Comparison of ENCODE assay signal across 12 mouse cellular contexts in genomic region chr13:98534913-98535262, GRCm38 (mm10). TPM values are rescaled to one million over a fixed set of nuclear protein-coding genes. Genes with fewer than 3 reads are reported as not detected.
A peak's percentile ranks its signal among the peaks of the same experiment; 100 is the strongest.
DNase-seq lines count a peak whose midpoint lies in the region; ATAC-seq and TF ChIP-seq lines count a peak whose summit lies in the region.
"Had no signal": no experiment of that assay in that cellular context is flagged by ENCODE, and none has a peak within 500 bp of the region (broad histone marks: within the 10 kb centered on the region; RNA-seq: fewer than 3 reads in every experiment).

No protein-coding gene starts in this region.

- TF ChIP-seq CTCF in kidney, postnatal 0 days (IDR thresholded peaks at IDR 0.05; ENCODE audit: low read depth): no peak; the same call in 1 of the 2 replicates

- no peak overlapping the region for H3K4me3 ChIP-seq in kidney, postnatal 0 days (replicated peaks; ENCODE audit: low read depth, low read length)
- no peak overlapping the region for H3K4me3 ChIP-seq in intestine, embryonic 16.5 days (ENCODE audit: low read length)
- H3K4me3 ChIP-seq in neural tube, embryonic 15.5 days (replicated peaks): no peak overlapping the region
- H3K4me3 ChIP-seq: erythroblast, embryonic 14.5 days had no signal

- no peak overlapping the region for H3K9ac ChIP-seq in kidney, postnatal 0 days (ENCODE audit: low read depth, low read length)
- H3K9ac ChIP-seq in intestine, embryonic 16.5 days (ENCODE audit: low read depth, low read length): no peak overlapping the region
- no peak overlapping the region for H3K9ac ChIP-seq in neural tube, embryonic 15.5 days (replicated peaks)

- H3K27ac ChIP-seq in kidney, postnatal 0 days: peak overlapping the region; percentile 40; the same call in 1 of the 2 replicates
- no peak overlapping the region for H3K27ac ChIP-seq in intestine, embryonic 16.5 days (ENCODE audit: low read length)
- no peak overlapping the region for H3K27ac ChIP-seq in neural tube, embryonic 15.5 days (replicated peaks)

- H3K4me2 ChIP-seq in kidney, postnatal 0 days (ENCODE audit: low read length): 0 out of 2 replicates have a peak overlapping the region, but pooled peaks have one; percentile 27
- H3K4me2 ChIP-seq in intestine, embryonic 16.5 days (ENCODE audit: low read depth, low read length): peak overlapping the region; percentile 45
- peak overlapping the region; percentile 47; the same call in 1 of the 2 replicates for H3K4me2 ChIP-seq in neural tube, embryonic 15.5 days

- peaks cover 26% of the 10 kb centered on the region for H3K4me1 ChIP-seq in kidney, postnatal 0 days (replicated peaks; ENCODE audit: insufficient read depth, low read length)
- peaks cover 25% of the 10 kb centered on the region for H3K4me1 ChIP-seq in intestine, embryonic 16.5 days (ENCODE audit: control insufficient read depth, insufficient read depth, low read length)
- H3K4me1 ChIP-seq in neural tube, embryonic 15.5 days: peaks cover 22% of the 10 kb centered on the region

- ATAC-seq in kidney, postnatal 0 days (replicated peaks; ENCODE audit: low FRiP score, low read depth): no peak
- ATAC-seq in intestine, embryonic 16.5 days: peak; percentile 51
- ATAC-seq in neural tube, embryonic 15.5 days (ENCODE audit: low FRiP score): no peak

- intact Hi-C loops in heart, postnatal 14 days (cut with DNase I): no loop called here

- whole genome bisulfite sequencing in kidney, postnatal 0 days: 4% methylated on average over 1 of the region's 2 CpGs
- WGBS in intestine, embryonic 16.5 days: 23% methylated on average over 2 of the region's 2 CpGs
- 42% methylated on average over 2 of the region's 2 CpGs for WGBS in neural tube, embryonic 15.5 days

- no peaks in the 10 kb centered on the region for H3K9me3 ChIP-seq in kidney, postnatal 0 days (replicated peaks; ENCODE audit: low read length)
- peaks cover 6% of the 10 kb centered on the region; the same call in 1 of the 2 replicates for H3K9me3 ChIP-seq in intestine, embryonic 16.5 days (ENCODE audit: control insufficient read depth, low read length)
- 0 out of 2 replicates have a peak, but pooled peaks cover 4% of the 10 kb centered on the region for H3K9me3 ChIP-seq in neural tube, embryonic 15.5 days (replicated peaks)

- peak; percentile 70 for DNase-seq in heart, adult 11 months
- no peak for DNase-seq in heart, postnatal 14 days
- peak; percentile 31 for DNase-seq in kidney, postnatal 0 days (ENCODE audit: low spot score)
- no peak for DNase-seq in kidney, postnatal 25 days
- no peak for DNase-seq in right cerebral cortex, postnatal 4 days
- no peak for DNase-seq in thymus, postnatal 0 days (ENCODE audit: low spot score)
- DNase-seq: layer of hippocampus, postnatal 36 days; right cerebral cortex, postnatal 25 days; thymus, postnatal 25 days had no signal

- H3K27me3 ChIP-seq in kidney, postnatal 0 days (ENCODE audit: insufficient read depth, low read length): no peaks in the 10 kb centered on the region
- H3K27me3 ChIP-seq in intestine, embryonic 16.5 days (replicated peaks; ENCODE audit: control insufficient read depth, insufficient read depth, low read length): 0 out of 2 replicates have a peak, but pooled peaks cover 3% of the 10 kb centered on the region
- peaks cover 12% of the 10 kb centered on the region for H3K27me3 ChIP-seq in neural tube, embryonic 15.5 days (replicated peaks)

- H3K36me3 ChIP-seq in kidney, postnatal 0 days (ENCODE audit: insufficient read depth, low read length): no peaks in the 10 kb centered on the region
- H3K36me3 ChIP-seq in intestine, embryonic 16.5 days (ENCODE audit: control insufficient read depth, insufficient read depth, low read length): no peaks in the 10 kb centered on the region
- H3K36me3 ChIP-seq in neural tube, embryonic 15.5 days: no peaks in the 10 kb centered on the region

RNA-seq across cellular contexts. Expression of gene Gm10320, which starts 43.1 kb away (rescaled TPM):
- not detected for total RNA-seq in heart, postnatal 14 days (2021)
- 1.8 and 2.1 TPM in 2 replicates for polyA plus RNA-seq in kidney, postnatal 0 days (2015; fragmentation: Nextera tagmentation; extraction: Ambion mirVana)
- 1.3 and 2.5 TPM in 2 replicates for polyA plus RNA-seq in intestine, embryonic 16.5 days (2015; fragmentation: Nextera tagmentation; extraction: Ambion mirVana)
- 0.74 and 1.0 TPM in 2 replicates for polyA plus RNA-seq in neural tube, embryonic 15.5 days (2015; fragmentation: Nextera tagmentation; extraction: Ambion mirVana)
- polyA plus RNA-seq in thymus, postnatal 0 days (2015; fragmentation: Nextera tagmentation; extraction: Ambion mirVana): 0.82 and 1.8 TPM in 2 replicates
- total RNA-seq: layer of hippocampus, postnatal 36 days had no signal

Comparison
In these comparisons a context has a peak if more than half of its experiments do, and no peak if none do; other contexts are left out.
1. DNase-seq: peak in heart, adult 11 months (single experiment) and kidney, postnatal 0 days (single experiment); none in heart, postnatal 14 days (0 of 2), kidney, postnatal 25 days (0 of 2), right cerebral cortex, postnatal 4 days (single experiment) and thymus, postnatal 0 days (single experiment).
2. Peak in every context shown above with its lines, with median percentiles within 50 percentile points of each other: H3K4me2 ChIP-seq.